Mouse (Mus musculus) embryonic fibroblast, embryonic 13.5 days (primary cell): ENCODE results near the gene Zfp804b.
"Not testable (repeated sequence)": the region's sequence is repeated elsewhere in the genome, so short reads cannot be mapped to it uniquely, and the experiment has no call there.

ENCODE experiments used
- CTCF ChIP-seq: IDR thresholded peaks from 2 replicates; pipeline ENCODE4 v1.5.1; 2011; ENCODE audit warnings: mild to moderate bottlenecking, control low read depth, low read length, moderate library complexity, borderline replicate concordance; ENCODE audit not compliant: insufficient read depth
- POLR2A ChIP-seq: IDR thresholded peaks from 2 replicates; pipeline ENCODE4 v1.6.1; 2011; ENCODE audit warnings: low read depth, mild to moderate bottlenecking, control low read depth, low read length, moderate library complexity

GRCm38 (mm10) chr5:7364616-7365015, 20.1 kb upstream of the Zfp804b start:
- TF ChIP-seq CTCF, POLR2A: not testable (repeated sequence)
